Mouse (Mus musculus) CH12.LX (cell line): Measurements from ENCODE around the gene Rsph6a.

Source experiments
- NRF1 ChIP-seq: IDR thresholded peaks from 2 replicates; pipeline ENCODE4 v1.6.1; 2014; ENCODE audit warnings: low read depth, mild to moderate bottlenecking, inconsistent platforms, low read length, improper control_type of control experiment, moderate library complexity
- RCOR1 ChIP-seq: conservative IDR thresholded peaks from 2 replicates; pipeline ENCODE4 v1.6.1; 2012; ENCODE audit warnings: low read depth, mild to moderate bottlenecking, inconsistent platforms, low read length, improper control_type of control experiment

GRCm38 (mm10) chr7:19075231-19075630, 20.7 kb downstream of the Rsph6a start:
- TF ChIP-seq RCOR1 (no peak), NRF1 (no peak)
